Mouse (Mus musculus): ENCODE data around the gene Olfr901.

GRCm38 (mm10) chr9:38427026-38427425 is 2.2 kb upstream of the Olfr901 start:
- TF ChIP-seq CTCF (IDR thresholded peaks at IDR 0.05; ENCODE audit: low read depth) (no peak), EP300 (optimal IDR thresholded peaks at IDR 0.05) (no peak)

Measured in stomach, postnatal 0 days (tissue).